Mouse (Mus musculus) bone marrow, adult 2 months (tissue): ENCODE results near the gene Mrpl44.

Experiments
- CTCF ChIP-seq: fragments of 200-500 bp; IDR thresholded peaks from 2 replicates; pipeline ENCODE4 v1.5.1; 2011; ENCODE audit warnings: low read length, control low read depth; ENCODE audit not compliant: control insufficient read depth, insufficient read depth
- POLR2A ChIP-seq: fragments of 200-500 bp; IDR thresholded peaks from 2 replicates; pipeline ENCODE4 v1.6.1; 2011; ENCODE audit warnings: low read depth, mild to moderate bottlenecking, control low read depth, low read length, borderline replicate concordance; ENCODE audit not compliant: control insufficient read depth

- TF ChIP-seq CTCF = no peak
- no peak for TF ChIP-seq POLR2A
Measured at GRCm38 (mm10) chr1:79741002-79741401, 34.8 kb upstream of the Mrpl44 start.
